Mouse (Mus musculus) monocyte, adult 5-6 weeks (primary cell): ENCODE measurements around the gene Axin2. TPM values are rescaled to one million over a fixed set of nuclear protein-coding genes. Genes with fewer than 3 reads are reported as not detected.

Experiments
- ATAC-seq: fragments of 153-309, 156-312 bp; replicated peaks from 2 replicates; pipeline ENCODE4 v1.8.0; 2017; ENCODE audit warnings: mild to moderate bottlenecking; ENCODE audit not compliant: low TSS enrichment, insufficient number of reproducible peaks, severe bottlenecking, poor library complexity, low FRiP score
- total RNA-seq: library from RNA; stranded (forward); fragments of 200-1000, 200-491, 200-594 nt; gene quantifications from 3 replicates; pipeline ENCODE4 v1.2.3, GENCODE M21; 2017

Axin2 gene
- total RNA-seq, 1 experiment from 2014 or later = 5.5 TPM

DNA sequence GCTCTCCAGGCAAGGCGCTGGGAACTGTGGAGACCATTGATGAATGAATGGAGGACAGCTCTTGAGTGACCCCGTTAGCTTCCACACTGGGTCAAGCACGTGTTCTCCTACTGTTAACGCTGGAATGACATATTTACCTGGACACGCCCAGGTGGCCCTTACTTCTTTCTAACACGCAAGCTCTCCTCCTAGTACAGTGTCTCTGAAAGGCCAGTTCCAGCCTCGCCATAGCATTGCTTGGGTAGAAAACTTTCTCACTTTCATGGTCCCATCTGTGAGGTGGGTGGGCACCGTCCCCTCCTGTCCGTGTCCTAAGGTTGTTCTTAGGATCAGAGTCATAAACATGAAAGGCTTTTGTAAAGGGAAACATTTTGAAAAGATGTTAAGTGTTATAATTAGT lies 5.7 kb downstream of the Axin2 start:
- no peak for ATAC-seq

DNA sequence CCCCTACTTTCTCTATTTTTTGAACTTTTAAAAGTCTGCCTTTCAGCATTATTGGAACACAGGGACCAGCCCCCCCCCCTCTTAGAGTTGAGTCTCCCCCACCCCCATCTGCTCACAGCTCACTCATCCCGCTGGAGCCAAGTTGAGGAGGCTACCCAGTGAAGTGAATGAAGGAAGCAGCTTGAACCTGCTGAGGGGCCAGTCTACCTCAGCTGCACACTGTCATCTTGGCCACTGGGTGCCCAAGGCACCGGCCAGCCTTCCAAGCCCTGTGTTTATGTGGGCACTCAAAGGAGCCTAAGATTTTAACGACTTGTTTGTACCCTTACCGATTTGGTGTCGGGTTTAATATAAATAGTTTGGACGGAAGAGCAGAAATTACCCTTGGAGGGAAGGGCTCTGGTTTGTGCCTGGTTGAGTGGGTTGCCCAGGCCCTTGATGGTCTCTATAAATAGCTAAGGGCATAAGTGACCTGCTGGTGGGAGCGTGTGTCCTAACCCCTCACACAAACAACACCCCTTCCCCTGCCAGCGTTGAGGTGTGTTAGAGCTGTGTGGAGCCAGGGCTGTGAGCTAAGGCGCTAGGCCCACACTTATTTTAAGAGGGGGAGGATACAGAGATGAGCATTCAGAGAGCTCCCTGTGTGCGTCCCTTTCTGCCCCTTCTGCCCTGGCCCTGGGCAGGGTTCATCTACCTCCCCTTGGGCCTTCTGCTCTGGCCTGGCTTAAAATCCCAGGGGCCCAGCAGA lies 6.4 kb downstream of the Axin2 start:
- ATAC-seq = no peak

DNA sequence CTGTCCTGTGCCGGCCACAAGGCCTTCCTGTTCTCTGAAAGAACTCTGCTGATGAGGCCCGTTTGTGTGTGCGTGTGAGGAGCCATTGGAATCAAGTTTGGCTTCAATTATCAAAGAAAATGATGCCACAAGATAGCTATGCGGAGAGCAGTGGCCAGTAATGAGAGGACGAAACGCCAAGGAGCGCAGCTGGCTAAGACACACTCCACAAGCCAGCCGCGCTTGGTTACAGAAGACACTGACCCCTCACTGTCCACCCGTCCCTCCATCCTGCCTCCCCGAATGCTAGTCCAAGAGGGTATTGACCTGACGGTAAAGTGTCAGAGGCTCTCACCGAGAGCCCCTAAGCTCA lies 6.9 kb downstream of the Axin2 start:
- no peak for ATAC-seq

DNA sequence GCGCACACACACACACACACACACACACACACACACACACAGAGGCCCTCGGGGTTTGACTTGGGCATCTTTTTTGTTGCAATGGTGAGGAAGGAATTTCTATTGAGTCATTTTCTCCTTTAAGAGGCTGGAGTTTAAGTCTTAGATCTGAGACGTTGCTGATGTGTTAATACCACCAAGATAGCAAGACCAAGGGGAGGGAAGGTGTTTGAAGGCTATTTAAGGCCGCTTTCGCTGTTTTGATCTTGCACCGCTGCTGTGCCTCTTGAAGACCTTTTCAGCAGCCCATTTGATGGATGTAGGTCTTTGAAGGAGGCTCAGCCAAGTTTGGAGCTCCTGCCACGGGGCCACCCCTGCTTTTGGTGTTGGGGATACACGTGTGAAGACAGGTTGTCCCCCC lies 7.9 kb downstream of the Axin2 start:
- ATAC-seq = no peak

DNA sequence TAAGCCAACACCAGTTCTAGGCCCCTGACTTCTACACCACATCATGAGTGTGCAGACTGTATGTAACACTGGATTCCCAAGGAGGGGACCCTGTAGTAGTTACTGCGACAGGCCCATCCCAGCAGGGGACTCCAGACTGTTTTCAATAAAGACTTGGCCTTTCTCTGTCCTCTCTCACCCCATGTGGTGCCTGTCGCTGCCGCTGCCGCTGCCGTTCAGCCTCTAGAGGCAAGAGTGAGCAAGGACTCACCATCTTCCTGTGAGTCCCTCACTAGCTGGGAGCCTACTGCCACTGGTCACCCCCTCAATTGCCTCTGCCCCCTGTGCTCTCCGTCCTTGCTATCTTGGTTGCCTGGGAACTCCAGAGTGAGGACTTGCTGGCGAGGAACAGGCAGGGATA lies 8.6 kb downstream of the Axin2 start:
- ATAC-seq = no peak

DNA sequence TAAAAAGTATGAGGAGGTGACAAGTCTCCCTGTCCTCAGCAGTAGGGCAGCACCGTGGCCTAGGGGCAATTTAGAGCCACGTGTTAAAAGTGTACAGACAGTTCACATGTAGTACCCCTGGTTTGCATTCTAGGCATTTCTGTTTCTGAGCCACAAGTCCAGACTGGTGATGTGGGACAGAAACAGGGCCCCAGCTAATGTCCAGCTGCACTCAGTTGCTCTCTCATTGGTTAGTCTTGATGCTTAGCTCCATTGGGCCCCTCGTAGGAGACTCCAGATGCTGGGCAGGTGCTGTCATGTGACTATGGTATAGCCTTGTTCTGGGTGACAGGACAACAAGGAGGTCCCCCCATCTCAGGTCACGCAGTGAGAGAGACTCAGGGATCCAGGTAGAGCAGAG lies 9.0 kb downstream of the Axin2 start:
- no peak for ATAC-seq

DNA sequence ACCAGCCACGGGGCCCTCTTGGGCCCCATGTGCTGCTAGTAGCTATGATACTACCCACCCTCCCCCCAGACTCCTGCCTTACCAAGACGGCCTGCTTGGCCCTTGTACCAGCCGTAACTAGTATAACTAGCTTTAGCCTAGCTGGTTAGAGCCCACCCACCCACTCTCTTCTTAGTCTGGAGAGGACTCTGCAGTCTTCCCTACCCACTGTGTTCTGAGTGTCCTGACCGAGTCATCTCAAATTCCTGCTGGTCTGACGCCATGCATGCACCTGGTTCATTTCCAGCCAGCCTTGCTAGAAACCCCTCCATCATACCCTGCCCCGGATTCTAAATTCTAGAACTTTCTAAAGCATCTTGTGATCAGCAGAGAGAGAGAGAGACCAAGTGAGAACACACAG lies 9.6 kb downstream of the Axin2 start:
- no peak for ATAC-seq

DNA sequence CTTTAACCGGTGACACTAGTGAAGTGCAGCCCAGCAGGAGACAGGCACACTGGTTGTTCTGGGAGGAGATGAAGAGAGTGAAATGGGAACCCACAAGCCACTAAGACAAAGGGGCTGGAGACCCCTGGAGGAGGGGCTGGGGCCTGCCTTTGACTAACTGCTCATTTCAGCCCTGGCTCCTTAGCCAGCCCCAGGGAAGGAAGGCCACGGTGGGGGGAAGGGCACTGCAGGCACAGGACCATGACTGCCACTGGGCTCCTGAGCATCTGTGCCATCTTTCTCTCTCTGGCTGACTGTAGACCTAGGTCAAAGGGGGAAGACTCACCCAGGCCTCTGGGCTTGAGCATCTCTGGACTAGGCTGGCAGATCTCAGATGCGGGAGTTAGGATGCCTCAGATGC lies 10.5 kb downstream of the Axin2 start:
- ATAC-seq = no peak

DNA sequence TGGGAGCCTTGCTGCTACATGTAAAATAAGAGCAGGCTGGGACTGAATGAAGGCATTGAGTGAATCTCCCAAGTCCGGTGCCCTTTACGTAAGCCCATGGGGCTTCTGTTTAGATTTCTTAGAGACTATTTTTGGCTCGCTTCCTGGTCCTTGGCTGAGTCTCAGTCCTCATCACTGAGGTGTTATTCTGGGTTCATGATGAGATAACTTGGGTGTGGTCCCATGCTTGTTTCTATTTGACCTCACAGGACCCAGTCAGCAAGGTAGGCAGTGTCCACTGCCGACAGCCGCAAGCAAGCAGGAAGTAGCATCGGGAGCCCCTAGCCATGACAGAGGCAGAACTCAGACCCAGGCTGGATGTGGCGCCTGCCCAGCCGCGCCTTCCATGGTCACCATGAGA lies 13.7 kb downstream of the Axin2 start:
- ATAC-seq = no peak

DNA sequence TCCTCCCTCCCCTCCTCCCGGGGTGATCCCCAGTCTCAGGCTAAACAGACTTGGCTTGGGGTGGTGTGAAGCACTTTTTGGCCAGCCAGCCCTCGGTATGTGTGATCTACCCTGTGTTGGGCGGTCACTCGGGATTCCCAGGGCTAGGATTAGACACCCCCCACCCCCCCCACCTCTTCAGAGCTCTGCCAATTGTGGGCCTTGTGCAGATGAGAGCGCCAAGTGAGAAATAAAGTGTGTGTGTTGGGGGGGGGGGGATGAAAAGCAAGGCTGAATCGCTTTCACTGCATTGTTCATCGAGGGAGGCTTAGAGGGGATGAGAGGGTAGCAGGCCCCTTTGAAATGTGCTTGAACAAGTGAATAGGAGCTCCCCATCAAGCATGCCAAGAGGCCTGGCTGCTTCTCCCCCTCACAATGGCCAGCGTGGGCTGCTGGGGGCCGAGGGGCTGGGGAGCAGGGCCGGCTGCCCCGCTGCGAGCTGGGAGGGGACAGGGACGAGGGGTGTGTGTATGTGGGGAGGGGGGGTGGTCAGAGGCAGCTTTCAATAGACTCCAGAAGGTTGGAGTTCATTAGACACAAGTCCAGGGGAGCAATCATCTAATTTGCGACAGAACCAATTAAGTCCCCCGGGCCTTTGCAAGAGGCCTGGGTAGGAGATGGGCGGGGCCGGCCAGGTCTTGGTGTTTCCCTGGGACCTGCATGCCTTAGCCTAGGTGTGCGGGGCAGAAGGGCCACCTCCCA lies 15.1 kb downstream of the Axin2 start:
- ATAC-seq = no peak

DNA sequence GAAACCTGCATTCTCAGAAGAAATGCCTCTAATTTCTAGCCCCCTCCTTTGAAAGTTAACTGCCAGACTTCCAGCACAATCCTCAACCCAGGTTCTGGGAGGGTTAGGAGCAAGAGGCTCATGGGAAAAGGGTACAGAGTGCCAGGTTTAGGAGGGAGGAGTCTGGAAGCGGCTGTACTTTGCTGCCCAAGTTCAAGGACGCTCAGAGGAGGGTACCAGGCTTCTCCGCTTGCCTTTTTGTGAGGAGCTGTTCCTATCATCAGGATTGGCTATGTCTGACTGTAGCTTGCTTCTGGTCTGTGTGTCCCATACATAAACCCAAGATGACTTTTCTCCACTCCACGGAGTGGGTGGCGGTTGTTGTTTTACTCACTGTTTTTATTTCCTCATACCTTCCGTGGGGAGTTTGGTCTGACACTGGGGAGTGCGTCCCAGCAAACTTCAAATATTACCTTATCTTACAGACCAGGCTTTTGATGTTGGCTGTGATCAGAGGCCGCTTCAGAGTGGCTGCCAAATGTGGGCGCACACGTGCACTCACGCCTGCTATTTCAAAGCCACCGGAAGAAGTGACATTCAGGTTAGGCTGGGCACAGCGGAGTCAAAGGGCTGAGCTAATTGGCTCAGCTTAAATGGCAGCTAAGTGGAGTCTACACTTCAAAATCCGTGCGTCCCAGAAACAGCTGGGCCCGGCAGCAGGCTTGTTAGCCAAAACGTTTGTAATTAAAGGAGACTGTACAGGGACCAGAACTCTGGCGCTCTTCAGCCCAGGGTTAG lies 16.1 kb downstream of the Axin2 start:
- ATAC-seq = no peak

DNA sequence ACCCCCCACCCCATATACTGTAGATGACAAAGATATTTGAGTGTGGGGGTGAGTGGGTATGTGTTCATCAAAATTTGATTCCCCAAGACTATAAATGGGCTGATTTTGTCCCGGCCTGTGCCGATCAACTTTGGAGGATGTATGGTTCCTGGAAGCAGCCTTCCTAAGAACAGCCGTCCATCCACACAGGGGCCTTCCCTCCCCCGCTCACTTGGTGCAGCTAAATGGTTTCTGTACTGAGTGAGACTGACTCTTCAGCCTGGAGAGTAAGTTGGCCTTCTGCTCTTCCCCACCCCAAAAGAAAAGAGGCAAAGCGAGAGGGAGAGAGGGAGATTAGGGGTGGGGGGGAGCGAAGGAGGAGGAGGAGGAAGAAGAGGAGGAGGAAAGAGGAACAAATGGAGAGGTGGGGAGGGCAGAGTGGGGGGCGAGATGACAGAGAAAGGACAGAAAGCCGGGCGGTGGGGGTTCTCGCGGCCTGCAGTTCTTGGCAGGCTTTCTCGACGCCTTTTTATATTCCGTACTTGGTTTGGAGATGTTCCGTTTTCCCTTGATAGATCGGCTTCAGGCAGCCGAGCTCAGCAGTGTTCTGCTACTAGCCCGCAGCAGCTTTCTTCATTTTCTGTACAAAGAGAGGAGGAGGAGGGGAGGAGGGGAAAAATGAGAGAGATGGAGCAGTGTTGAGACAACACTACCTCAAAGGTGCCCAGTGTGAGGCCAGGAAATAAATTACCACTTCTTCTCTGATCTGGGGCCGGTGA lies 20.7 kb downstream of the Axin2 start:
- ATAC-seq = no peak

DNA sequence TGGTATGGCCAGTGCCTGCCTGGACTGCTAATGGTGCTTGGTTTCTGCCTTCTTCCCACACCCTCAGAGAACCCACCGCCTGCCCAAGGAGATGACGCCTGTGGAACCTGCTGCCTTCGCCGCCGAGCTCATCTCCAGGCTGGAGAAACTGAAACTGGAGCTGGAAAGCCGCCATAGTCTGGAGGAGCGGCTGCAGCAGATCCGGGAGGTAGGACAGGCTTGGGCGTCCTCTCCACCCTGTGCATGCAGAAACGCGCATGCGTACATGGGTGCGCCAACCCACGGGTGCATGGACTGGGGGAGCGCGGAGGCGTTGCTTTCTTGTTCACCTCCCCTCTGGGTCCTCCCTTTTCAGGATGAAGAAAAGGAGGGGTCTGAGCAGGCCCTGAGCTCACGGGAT lies 21.7 kb downstream of the Axin2 start:
- ATAC-seq = no peak

DNA sequence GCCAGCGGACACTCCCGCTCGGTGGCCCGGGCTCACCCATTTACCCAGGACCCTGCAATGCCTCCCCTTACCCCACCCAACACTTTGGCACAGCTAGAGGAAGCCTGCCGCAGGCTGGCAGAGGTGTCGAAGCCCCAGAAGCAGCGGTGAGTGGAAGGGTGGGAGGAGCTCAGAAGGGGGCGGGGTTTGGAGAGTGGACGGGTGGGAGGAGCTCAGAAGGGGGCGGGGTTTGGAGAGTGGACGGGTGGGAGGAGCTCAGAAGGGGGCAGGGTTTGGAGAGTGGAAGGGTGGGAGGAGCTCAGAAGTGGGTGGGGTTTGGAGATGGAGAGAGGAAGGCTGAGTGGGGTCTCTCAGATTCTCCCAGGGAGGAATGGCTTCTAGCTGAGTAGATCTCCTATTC lies 23.6 kb downstream of the Axin2 start:
- ATAC-seq = no peak

DNA sequence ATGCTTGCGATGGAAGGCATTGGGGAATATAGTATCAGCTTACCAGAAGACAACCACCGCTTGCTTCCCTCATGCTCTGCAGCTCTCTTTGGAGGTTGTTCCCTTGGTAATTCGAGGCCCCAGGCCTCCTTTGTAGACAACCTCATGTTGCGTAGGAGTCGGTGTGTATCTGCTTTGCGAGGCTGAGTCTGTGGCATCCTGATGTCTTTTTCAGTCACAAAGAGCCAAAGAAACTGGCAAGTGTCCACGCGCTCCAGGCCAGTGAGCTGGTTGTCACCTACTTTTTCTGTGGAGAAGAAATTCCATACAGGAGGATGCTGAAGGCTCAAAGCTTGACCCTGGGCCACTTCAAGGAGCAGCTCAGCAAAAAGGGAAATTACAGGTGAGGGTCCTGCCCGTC lies 25.5 kb downstream of the Axin2 start:
- no peak for ATAC-seq

DNA sequence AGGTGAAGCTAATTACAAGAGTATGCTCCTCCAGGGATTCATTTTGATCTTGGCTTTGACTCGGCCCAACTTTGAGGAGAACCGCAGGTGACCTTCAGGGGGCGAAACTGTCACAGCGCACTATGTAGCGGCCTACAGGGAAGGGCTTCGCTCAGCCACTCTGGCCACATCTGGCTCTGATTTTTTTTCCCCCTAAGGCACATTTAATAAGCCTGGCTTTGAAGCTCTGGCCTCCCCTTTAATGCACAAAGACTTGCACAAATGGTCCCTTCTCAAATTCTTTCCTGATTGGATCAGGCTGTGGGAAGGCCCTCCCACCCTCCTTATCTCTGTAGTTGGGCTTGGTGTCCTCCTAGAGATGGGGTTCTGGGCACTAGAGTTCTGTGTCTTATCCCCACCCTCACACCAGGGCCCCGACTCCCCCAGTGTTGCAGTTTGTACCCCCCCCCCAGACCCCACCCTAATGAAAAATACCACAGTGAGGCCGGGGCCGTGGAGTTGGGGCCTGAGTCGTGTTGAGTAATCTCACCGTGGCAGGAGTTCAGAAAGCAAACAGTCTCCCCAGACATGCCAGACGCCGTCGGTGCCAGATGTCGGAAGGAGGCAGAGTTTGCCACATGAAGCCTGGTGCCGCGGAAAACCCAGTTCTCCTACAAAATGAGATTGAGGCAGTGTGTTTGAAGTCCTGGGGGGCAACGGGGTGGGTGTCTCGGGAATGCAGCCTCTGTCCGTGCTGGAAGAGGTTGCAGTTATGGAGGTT lies 27.5 kb downstream of the Axin2 start:
- ATAC-seq = no peak

DNA sequence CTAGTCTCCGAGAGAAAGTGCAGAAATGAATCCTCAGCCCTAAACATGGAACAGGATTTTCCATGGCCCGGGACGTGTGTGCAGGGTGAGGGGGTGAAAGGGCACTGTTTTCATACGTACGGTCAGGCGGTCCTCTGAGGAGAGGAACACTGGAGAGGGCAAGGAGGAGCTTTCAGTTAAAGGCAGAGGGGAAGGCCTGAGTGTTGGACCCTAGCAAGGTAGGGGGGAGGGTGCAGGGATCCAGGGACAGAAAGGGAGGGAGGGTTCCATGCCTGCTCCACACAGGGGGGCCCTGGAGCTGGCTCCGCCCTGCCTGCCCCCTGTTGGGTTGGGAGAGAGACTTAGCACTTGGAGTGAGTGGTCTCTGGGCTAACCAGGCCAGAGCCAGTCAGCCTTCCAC lies 28.4 kb downstream of the Axin2 start:
- ATAC-seq = no peak

DNA sequence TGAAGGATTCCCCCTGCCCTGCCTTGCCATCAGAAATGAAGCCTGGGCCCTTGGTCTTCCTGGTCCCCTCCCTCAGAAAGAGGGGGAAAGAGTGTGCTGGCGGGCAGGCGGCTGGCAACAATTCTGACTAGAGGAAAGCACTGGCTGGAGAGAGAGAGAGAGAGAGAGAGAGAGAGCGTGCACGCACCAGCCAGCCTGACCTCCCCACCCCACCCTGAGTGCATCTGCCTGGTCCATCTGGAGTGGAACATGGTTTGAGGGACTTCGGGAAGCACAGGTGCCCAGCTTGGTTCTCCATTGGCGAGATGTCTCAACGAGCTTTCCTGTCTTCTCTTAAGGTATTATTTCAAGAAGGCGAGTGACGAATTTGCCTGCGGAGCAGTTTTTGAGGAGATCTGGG lies 28.8 kb downstream of the Axin2 start:
- ATAC-seq = no peak

DNA sequence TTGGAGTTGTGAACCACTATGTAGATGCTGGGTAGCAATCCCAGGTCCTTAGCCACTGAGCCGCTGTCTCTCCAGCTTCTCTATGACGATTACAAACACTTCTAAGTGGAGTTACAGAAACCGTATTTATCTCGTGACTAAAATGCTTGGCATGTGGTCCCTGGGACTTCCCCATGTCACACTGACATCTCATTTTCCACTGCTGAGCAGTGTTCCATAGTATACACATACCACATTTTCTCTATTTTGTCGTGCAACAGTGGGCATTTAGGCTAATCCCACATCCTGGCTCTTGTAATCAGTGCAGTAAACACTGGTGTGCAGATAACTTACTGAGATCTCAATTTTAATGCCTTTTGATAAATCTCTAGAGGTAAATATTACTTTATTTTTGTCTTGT lies 32.2 kb downstream of the Axin2 start:
- ATAC-seq = no peak
